Mouse (Mus musculus): Measurements from ENCODE around the gene Dab2ip.

Dab2ip gene

GRCm38 (mm10) chr2:35623431-35624148 is 65.5 kb downstream of the Dab2ip start:
- no peak for DNase-seq

DNA sequence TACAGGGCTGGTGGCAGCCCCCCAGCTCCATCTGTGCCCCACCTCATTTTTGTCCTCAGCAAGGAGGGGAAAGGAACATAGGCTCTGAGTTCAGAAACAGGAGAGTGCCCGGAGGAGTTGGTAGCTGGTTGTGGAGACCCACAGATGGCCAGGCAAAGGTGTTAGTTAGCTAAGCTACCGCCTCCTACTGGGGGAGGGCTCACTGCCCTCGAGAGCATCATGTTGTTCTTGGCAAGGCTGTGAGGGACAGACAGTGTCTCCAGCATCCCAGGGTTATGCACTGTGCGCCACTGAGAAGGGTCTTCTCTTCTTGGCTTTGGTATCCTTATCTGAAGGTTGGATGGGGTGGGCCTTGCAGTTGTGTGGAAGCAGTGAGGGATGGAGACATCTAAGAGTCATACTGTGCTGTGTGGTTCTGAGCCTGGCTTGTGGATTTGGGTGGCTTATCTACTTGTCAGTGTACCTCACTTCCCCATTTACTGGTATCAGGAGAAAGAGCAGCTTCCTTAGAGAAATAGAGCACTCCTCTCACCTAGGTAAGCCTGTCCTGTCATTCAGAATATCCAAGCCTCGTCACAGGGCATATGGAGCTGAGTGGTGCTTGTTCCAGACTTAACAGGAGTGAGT is 66.4 kb downstream of the Dab2ip start:
- no peak for DNase-seq

DNA sequence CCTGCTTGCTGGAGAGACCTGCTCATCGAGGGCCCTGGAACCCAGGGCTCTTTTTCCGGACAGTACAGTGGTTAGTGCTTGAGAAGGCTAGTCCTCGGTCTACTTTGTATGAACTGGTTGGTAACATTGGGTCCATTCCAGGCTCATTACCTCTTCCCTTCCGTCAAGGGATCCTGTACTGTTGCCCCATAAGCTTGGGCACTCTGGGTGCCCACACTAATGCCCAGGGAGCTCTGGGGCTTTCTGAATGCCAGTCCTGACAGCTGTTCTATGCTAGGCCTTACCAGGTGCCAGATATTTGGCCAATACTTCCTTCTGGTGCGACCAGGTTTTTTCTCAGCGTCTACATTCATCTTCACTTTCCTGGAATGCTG is 66.9 kb downstream of the Dab2ip start:
- DNase-seq = no peak

- no peak for DNase-seq
These were observed 67.5 kb downstream of the Dab2ip start for GRCm38 (mm10) chr2:35625526-35625925.

- DNase-seq = no peak
These were observed 68.2 kb downstream of the Dab2ip start for GRCm38 (mm10) chr2:35626181-35626727.

GRCm38 (mm10) chr2:35627298-35627898 is 69.3 kb downstream of the Dab2ip start:
- no peak for DNase-seq

- no peak for DNase-seq
These were observed 70.0 kb downstream of the Dab2ip start for GRCm38 (mm10) chr2:35628052-35628451.

- DNase-seq = no peak
These were observed 70.6 kb downstream of the Dab2ip start for GRCm38 (mm10) chr2:35628656-35629055.

DNA sequence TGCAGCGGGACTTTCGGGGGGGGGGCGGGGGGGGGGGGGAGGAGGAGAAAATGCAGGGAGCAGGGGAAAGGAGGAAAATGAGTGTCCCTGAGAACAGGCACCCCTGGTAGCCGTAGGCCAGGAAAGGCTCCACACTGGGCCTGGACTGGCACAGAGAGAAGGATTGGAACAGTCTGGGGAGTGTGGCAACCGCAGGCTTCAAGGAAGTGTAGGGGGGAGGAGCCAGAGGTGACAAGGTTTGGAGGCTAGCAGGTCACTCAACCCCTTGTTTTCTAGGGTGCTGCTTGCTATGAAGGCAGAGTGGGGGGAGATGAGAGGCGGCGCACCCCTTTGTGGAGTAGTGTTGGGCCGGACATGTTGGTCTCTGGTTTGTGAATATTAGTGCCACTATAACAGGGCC is 71.1 kb downstream of the Dab2ip start:
- no peak for DNase-seq

DNA sequence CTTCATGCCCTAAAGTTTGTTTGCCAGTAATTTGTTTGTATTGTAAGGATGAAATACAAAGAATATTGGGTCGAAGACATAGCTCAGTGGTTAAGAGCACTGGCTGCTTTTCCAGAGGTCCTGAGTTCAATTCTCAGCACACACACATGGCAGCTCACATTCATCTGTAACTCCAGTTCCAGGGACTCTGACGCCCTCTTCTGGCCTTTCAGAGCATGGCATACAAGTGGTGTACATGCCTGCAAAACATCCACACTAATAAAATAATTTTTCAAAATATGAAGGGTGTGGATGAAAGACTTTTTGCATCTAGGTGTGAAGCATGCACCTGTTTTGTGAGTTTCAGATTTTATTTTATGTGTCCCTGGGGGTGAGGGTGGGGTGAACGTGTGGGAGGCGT is 75.3 kb downstream of the Dab2ip start:
- no peak for DNase-seq

- DNase-seq = no peak
These were observed 76.9 kb downstream of the Dab2ip start for GRCm38 (mm10) chr2:35634963-35635362.

- no peak for DNase-seq
These were observed 77.5 kb downstream of the Dab2ip start for GRCm38 (mm10) chr2:35635541-35635940.

GRCm38 (mm10) chr2:35637880-35638535 is 79.9 kb downstream of the Dab2ip start:
- no peak for DNase-seq

- no peak for DNase-seq
These were observed 81.7 kb downstream of the Dab2ip start for GRCm38 (mm10) chr2:35639799-35640198.

GRCm38 (mm10) chr2:35640576-35640975 is 82.5 kb downstream of the Dab2ip start:
- no peak for DNase-seq

DNA sequence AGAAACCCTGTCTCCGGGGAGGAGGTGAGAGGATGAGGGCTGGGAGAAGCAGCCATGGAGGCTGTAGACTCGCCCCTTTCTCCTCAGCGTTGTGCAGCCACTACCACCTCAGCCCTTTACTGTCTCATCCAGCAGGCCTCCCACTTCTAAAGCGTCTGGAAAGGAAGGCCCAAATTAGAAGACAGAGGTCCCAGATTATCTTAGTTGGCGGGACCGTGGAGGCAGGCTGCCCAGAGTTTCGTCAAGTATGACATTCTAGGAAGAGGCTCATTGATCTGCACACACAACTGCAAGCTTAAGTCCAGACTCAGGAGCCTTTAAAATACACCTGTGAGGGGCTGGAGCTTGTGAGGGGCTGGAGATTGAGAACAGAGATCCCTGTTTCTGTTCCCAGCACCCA is 84.2 kb downstream of the Dab2ip start:
- DNase-seq = no peak

GRCm38 (mm10) chr2:35646553-35646952 is 88.5 kb downstream of the Dab2ip start:
- no peak for DNase-seq

GRCm38 (mm10) chr2:35649708-35650107 is 91.6 kb downstream of the Dab2ip start:
- DNase-seq = peak; percentile 66 to 86

DNA sequence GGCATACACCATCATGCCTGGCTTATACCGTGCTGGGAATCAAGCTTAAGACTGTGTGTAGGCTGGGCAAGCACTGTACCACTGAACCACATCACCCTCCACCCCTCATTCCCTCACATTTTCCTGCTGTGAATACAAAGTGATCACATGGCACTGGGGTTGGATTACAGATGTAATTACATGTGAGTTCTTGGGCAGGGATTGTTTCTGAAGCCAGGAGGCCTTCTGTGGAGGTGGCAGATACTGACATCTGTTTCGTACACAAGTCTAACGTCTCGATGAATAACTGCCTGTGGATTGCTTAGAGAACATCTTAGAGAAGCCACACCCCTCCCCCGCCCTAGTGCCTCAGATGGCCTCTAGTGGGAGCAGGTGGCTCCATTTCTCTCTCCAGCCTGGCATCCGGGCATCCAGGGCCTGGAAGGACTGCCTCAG is 93.2 kb downstream of the Dab2ip start:
- peak; percentile 38 to 48 for DNase-seq

GRCm38 (mm10) chr2:35652984-35653383 is 94.9 kb downstream of the Dab2ip start:
- no peak for DNase-seq

GRCm38 (mm10) chr2:35654795-35655194 is 96.7 kb downstream of the Dab2ip start:
- DNase-seq = no peak

DNA sequence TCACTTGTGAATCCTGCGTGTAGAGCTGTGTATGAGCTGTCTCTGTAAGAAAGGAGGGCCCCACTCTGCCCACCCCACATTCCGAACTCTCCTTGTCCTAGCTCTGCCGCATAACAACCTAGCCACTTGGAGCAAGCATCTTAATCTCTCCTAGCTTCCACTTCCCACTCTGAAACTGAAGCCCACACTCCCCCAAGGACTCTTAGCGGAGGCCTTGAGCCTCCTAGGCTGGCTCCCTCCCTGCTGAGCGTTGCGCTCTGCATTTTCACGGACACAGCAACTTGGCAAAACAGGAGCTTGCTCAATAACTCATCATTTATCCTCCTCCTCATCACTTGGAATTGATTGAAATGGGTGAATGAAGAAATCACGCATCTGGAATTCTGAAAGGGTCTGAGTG is 97.9 kb downstream of the Dab2ip start:
- DNase-seq = no peak

- no peak for DNase-seq
These were observed 100.2 kb downstream of the Dab2ip start for GRCm38 (mm10) chr2:35658311-35658710.

Measured in kidney, adult 8-10 months (tissue).